Mouse (Mus musculus) hindbrain, postnatal 0 days (tissue): ENCODE data around the gene Tex19.1. TPM values are rescaled to one million over a fixed set of nuclear protein-coding genes. Genes with fewer than 3 reads are reported as not detected.
A peak's percentile ranks its signal among the peaks of the same experiment; 100 is the strongest.

ENCODE experiments used
- ATAC-seq: fragments of 200-750 bp; cut with Nextera tagmentation; 2 replicates; pipeline ENCODE4 v1.8.0; 2017; ENCODE audit warnings: mild to moderate bottlenecking, moderate TSS enrichment, moderate library complexity
- DNase-seq: peaks from one replicate; pipeline ENCODE4 v3.0.0-alpha.2; 2015; ENCODE audit warnings: low spot score
- H3K27ac ChIP-seq: fragments of 300-500 bp; sonication (generic); 2 replicates; pipeline ENCODE4 v1.5.1; 2014; ENCODE audit warnings: mild to moderate bottlenecking
- H3K27me3 ChIP-seq: fragments of 300-500 bp; sonication (generic); 2 replicates; pipeline ENCODE4 v1.6.1; 2014; ENCODE audit warnings: low read length, mixed read lengths; ENCODE audit not compliant: insufficient read depth
- H3K36me3 ChIP-seq: fragments of 300-500 bp; sonication (generic); 2 replicates; pipeline ENCODE4 v1.6.1; 2014; ENCODE audit warnings: low read length, mixed read lengths; ENCODE audit not compliant: insufficient read depth
- H3K4me1 ChIP-seq: fragments of 300-500 bp; sonication (generic); 2 replicates; pipeline ENCODE4 v1.6.1; 2014; ENCODE audit warnings: antibody characterized with exemption, low read length, mixed read lengths; ENCODE audit not compliant: insufficient read depth
- H3K4me2 ChIP-seq: fragments of 300-500 bp; sonication (generic); 2 replicates; pipeline ENCODE4 v1.6.1; 2014; ENCODE audit warnings: low read depth, mild to moderate bottlenecking, low read length, moderate library complexity, mixed read lengths
- H3K4me3 ChIP-seq: fragments of 300-500 bp; sonication (generic); 2 replicates; pipeline ENCODE4 v1.5.1; 2014; ENCODE audit warnings: low read length
- H3K9ac ChIP-seq: fragments of 300-500 bp; sonication (generic); replicated peaks from 2 replicates; pipeline ENCODE4 v1.6.1; 2014; ENCODE audit warnings: mild to moderate bottlenecking, low read length, moderate library complexity, mixed read lengths
- H3K9me3 ChIP-seq: fragments of 300-500 bp; sonication (generic); 2 replicates; pipeline ENCODE4 v1.6.1; 2016; ENCODE audit warnings: low read length, mixed read lengths
- CTCF ChIP-seq: IDR thresholded peaks from 2 replicates; pipeline ENCODE4 v1.5.1; 2016; ENCODE audit warnings: antibody characterized with exemption, control low read depth, low read depth
- WGBS: fragments of 180-500 bp; shearing (Covaris S2); extraction: QIAGEN DNeasy Blood & Tissue Kit; methylation state at CpG from one replicate; pipeline ENCODE4 v1.1.7; 2014; 5-methylcytosine and 5-hydroxymethylcytosine counted together
- polyA plus RNA-seq: library from polyadenylated mRNA; unstranded; fragments of >200 nt; fragmentation: Nextera tagmentation; extraction: Ambion mirVana; gene quantifications from 2 replicates; pipeline ENCODE4 v1.2.1, GENCODE M21; 2015
- total RNA-seq: library from RNA; depleted of rRNA; stranded (reverse); fragments of >200 nt; gene quantifications from 2 replicates; pipeline ENCODE4 v1.2.3, GENCODE M21; 2014

Gene Tex19.1
- total and polyA plus RNA-seq, 2 experiments from 2014 or later, result not detected

DNA sequence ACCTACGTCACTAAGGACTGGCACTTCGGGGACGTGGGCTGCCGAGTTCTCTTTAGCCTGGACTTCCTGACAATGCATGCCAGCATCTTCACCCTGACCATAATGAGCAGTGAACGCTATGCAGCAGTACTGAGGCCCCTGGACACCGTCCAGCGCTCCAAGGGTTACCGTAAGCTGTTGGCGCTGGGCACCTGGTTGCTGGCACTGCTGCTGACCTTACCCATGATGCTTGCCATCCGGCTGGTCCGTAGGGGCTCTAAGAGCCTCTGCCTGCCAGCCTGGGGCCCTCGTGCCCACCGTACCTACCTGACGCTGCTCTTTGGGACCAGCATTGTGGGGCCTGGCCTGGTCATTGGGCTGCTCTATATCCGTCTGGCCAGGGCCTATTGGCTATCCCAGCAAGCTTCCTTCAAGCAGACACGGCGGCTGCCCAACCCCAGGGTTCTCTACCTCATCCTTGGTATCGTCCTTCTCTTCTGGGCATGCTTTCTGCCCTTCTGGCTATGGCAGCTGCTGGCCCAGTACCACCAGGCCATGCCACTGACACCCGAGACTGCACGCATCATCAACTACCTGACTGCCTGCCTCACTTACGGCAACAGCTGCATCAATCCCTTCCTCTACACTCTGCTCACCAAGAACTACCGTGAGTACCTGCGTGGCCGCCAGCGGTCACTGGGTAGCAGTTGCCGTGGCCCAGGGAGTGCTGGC, 14.8 kb downstream of the Tex19.1 start:
- no peak for DNase-seq
- WGBS, result 88% methylated on average over 26 of the region's 26 CpGs

GRCm38 (mm10) chr11:121163751-121164150, 17.8 kb downstream of the Tex19.1 start:
- H3K9ac ChIP-seq, result no peak overlapping the region
- no peak for ATAC-seq
- no peaks in the 10 kb centered on the region for H3K36me3 ChIP-seq
- H3K4me2 ChIP-seq, result no peak overlapping the region
- TF ChIP-seq CTCF, result no peak
- no peaks in the 10 kb centered on the region for H3K27me3 ChIP-seq
- no peak overlapping the region for H3K27ac ChIP-seq
- H3K4me3 ChIP-seq, result no peak overlapping the region
- no peaks in the 10 kb centered on the region for H3K4me1 ChIP-seq
- 89% methylated on average over 4 of the region's 4 CpGs for WGBS
- no peak for DNase-seq
- H3K9me3 ChIP-seq, result no peaks in the 10 kb centered on the region

More for the DNA sequence above, 14.8 kb downstream of the Tex19.1 start:
- no peak for TF ChIP-seq CTCF
- ATAC-seq, result no peak
- Histone ChIP-seq H3K27me3 (no peaks in the 10 kb centered on the region), H3K36me3 (no peaks in the 10 kb centered on the region), H3K9me3 (no peaks in the 10 kb centered on the region), H3K9ac (no peak overlapping the region), H3K27ac (no peak overlapping the region), H3K4me2 (no peak overlapping the region), H3K4me1 (no peaks in the 10 kb centered on the region), H3K4me3 (no peak overlapping the region)

- Histone ChIP-seq H3K4me2 (no peak overlapping the region), H3K9ac (no peak overlapping the region), H3K36me3 (no peaks in the 10 kb centered on the region), H3K4me1 (peaks cover 11% of the 10 kb centered on the region; the same call in 1 of the 2 replicates), H3K9me3 (no peaks in the 10 kb centered on the region), H3K27ac (no peak overlapping the region), H3K4me3 (no peak overlapping the region), H3K27me3 (no peaks in the 10 kb centered on the region)
- ATAC-seq (no peak), DNase-seq (no peak)
- 62% methylated on average over 5 of the region's 5 CpGs for WGBS
- TF ChIP-seq CTCF, result no peak
Measured at GRCm38 (mm10) chr11:121173203-121173602, 27.3 kb downstream of the Tex19.1 start.

- Histone ChIP-seq H3K9ac (no peak overlapping the region), H3K27ac (no peak overlapping the region), H3K27me3 (no peaks in the 10 kb centered on the region), H3K36me3 (no peaks in the 10 kb centered on the region), H3K4me2 (no peak overlapping the region), H3K4me3 (no peak overlapping the region), H3K4me1 (peaks cover 11% of the 10 kb centered on the region; the same call in 1 of the 2 replicates), H3K9me3 (no peaks in the 10 kb centered on the region)
- no peak for DNase-seq
- WGBS, result 55% methylated on average over 3 of the region's 3 CpGs
- no peak for TF ChIP-seq CTCF
- no peak for ATAC-seq
Measured at GRCm38 (mm10) chr11:121174234-121174633, 28.3 kb downstream of the Tex19.1 start.

DNA sequence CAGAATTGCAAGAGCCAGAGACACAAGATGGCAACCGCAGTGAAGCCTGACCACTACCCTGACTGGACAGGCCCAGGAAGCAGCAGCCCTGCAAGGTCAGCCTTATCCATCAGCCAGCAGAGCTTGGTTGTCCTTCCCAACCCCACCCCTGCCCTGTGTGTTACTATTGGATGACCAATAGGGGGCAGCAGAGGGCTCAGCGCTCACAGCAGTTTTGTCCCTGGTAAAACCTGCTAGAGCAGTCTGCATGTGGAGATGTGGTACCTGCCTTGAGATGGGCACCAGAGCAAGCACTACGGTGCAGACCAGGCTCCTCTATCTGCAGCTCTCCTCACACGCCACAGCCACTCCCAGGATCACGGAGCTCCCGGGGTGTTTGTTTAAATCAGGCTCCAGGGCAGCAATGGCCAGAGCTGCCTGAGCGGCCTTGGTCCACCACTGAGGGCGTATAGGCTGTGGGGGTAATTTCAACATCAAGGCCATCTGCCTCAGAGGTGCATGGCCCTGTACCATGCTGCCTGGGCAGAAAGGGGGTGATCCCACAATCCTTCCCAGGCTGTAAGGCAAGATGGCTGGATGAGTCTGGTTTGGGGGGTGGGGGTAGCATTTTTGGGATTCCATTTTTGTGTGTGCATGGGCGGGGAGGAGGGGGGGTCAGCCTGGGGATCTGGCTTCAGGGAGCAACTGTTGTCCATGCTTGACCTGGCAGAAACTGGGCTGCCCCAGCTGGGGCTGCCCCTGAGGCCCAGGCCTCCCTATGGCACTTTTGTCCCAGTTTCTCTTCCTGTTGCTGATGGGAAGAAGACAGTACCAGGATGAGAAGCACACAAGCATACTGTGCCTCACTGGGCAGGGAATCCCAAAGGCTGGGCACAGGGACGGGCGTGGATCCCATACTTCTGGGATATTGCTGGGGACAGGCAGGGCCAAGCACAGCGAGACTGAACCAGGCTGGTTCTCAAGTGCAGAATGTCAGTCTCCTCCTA, 30.6 kb downstream of the Tex19.1 start:
- WGBS, result 60% methylated on average over 12 of the region's 12 CpGs
- peak; percentile 91 for TF ChIP-seq CTCF
- H3K4me2 ChIP-seq, result no peak overlapping the region
- H3K9me3 ChIP-seq, result no peaks in the 10 kb centered on the region
- peak; percentile 43; the same call in 1 of the 2 replicates for ATAC-seq
- H3K36me3 ChIP-seq, result no peaks in the 10 kb centered on the region; the same call in 1 of the 2 replicates
- no peak overlapping the region for H3K4me3 ChIP-seq
- H3K27me3 ChIP-seq, result no peaks in the 10 kb centered on the region
- H3K9ac ChIP-seq, result no peak overlapping the region
- peak; percentile 68 for DNase-seq
- no peak overlapping the region for H3K27ac ChIP-seq
- peaks cover 11% of the 10 kb centered on the region; the same call in 1 of the 2 replicates for H3K4me1 ChIP-seq

GRCm38 (mm10) chr11:121189681-121190080, 43.7 kb downstream of the Tex19.1 start:
- Histone ChIP-seq H3K4me2 (no peak overlapping the region), H3K9ac (0 out of 2 replicates have a peak overlapping the region, but pooled peaks have one; percentile 13), H3K27ac (no peak overlapping the region), H3K27me3 (no peaks in the 10 kb centered on the region), H3K4me1 (no peaks in the 10 kb centered on the region), H3K36me3 (peaks cover 15% of the 10 kb centered on the region; the same call in 1 of the 2 replicates), H3K4me3 (no peak overlapping the region), H3K9me3 (no peaks in the 10 kb centered on the region)
- WGBS, result 68% methylated on average over 3 of the region's 3 CpGs
- ATAC-seq, result no peak
- TF ChIP-seq CTCF, result no peak
- DNase-seq, result peak; percentile 14
